Mouse (Mus musculus) G1E (cell line): ENCODE results near the gene Adgrv1.

Source experiments
- CTCF ChIP-seq: IDR thresholded peaks from 2 replicates; pipeline ENCODE4 v1.5.1; 2012; ENCODE audit warnings: low read depth, low read length, inconsistent platforms, mixed read lengths
- GATA1 ChIP-seq: IDR thresholded peaks from 2 replicates; pipeline ENCODE4 v1.6.1; 2012; ENCODE audit warnings: borderline replicate concordance, low read length, inconsistent platforms, mixed read lengths
- TAL1 ChIP-seq: conservative IDR thresholded peaks from 2 replicates; pipeline ENCODE4 v1.6.1; 2012; ENCODE audit warnings: low read depth, low read length, inconsistent platforms, mixed read lengths

DNA sequence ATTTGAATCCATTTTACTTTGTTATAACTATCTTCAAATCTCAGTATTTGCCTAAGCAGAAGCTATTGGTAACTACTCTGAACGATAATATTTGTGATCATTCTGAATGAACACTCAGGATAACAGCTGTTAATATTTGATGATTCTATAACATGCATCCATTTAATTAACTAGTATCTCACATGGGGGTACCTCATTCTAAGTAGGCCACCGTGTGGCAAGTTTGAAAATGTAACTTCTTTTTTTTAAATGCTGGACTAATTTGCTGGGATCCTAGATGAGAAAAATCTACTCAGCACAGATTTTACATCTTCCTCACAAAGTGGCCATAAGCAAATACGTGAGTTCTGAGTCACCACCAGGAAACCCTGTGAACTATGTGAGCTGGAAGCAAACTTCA, 423.1 kb downstream of the Adgrv1 start:
- TF ChIP-seq CTCF (no peak), GATA1 (no peak), TAL1 (no peak)
